Comparison of ENCODE assay signal across 7 mouse cellular contexts in the genomic region with DNA sequence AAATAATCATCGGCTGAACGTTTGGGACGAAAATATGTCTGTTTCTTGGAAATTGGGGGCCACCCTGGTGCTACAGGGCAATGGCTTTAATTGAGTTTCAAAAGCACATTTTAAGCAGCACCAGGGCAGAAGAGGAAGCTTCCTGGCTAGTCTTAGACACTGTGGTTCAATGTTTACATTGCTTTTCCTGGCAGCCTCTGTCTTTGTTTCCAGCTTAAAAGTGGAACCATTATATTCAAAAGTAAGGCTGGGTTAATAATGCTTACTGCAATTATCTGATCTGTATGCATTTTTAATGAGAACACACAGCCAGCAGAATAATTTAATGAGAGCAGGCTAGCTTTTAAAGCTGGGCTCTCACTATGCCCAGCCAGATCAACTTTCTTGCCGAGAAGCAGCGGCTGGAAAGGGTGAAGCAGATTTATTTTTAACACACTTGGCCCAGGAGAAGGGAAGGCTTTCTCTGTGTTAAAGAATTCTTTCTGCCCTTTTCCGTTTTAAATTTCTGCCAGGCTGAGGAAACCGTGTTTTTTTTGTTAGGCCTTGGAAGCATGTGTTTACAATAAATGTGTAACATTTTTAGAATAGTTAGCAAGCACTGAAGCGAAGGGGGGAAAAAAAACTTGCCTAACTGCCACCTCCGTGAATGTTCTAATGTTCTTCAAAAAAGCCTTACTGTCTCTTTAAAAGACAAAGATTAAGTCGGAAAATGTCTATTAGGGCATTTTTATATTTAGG. TPM values are rescaled to one million over a fixed set of nuclear protein-coding genes. Genes with fewer than 3 reads are reported as not detected.
DNase-seq lines count a peak whose midpoint lies in the region; ATAC-seq lines count a peak whose summit lies in the region.

No protein-coding gene starts in this region.

- peak overlapping the region; percentile 51 for H3K4me3 ChIP-seq in embryonic facial prominence, embryonic 11.5 days (ENCODE audit: low read depth, low read length)
- H3K4me3 ChIP-seq in midbrain, embryonic 15.5 days: peak overlapping the region; percentile 70

- WGBS in embryonic facial prominence, embryonic 11.5 days: 10% methylated on average over 10 of the region's 10 CpGs
- 13% methylated on average over 10 of the region's 10 CpGs for WGBS in midbrain, embryonic 15.5 days

- peak overlapping the region; percentile 63 for H3K9ac ChIP-seq in embryonic facial prominence, embryonic 11.5 days (replicated peaks; ENCODE audit: low read length)
- peak overlapping the region; percentile 53 for H3K9ac ChIP-seq in midbrain, embryonic 15.5 days

- H3K4me2 ChIP-seq in embryonic facial prominence, embryonic 11.5 days (ENCODE audit: low read depth, low read length): peak overlapping the region; percentile 68
- H3K4me2 ChIP-seq in midbrain, embryonic 15.5 days: peak overlapping the region; percentile 62

- peak; percentile 19 to 38 for DNase-seq in spleen, postnatal 36 days (ENCODE audit: low spot score in 2 of 2)
- no peak for DNase-seq in spleen, postnatal 10 days (ENCODE audit: low spot score in 2 of 2)
- peak; percentile 39 for DNase-seq in embryonic facial prominence, embryonic 11.5 days (ENCODE audit: low spot score)
- no peak for DNase-seq in urinary bladder, postnatal 4 days (ENCODE audit: low spot score in 2 of 2)
- no peak for DNase-seq in thymus, postnatal 4 days

- peaks cover 2% of the 10 kb centered on the region for H3K4me1 ChIP-seq in embryonic facial prominence, embryonic 11.5 days (ENCODE audit: control insufficient read depth, insufficient read depth, low read length)
- peaks cover 45% of the 10 kb centered on the region for H3K4me1 ChIP-seq in midbrain, embryonic 15.5 days

- H3K9me3 ChIP-seq in embryonic facial prominence, embryonic 11.5 days (replicated peaks; ENCODE audit: control insufficient read depth, low read length): no peaks in the 10 kb centered on the region
- H3K9me3 ChIP-seq in midbrain, embryonic 15.5 days: no peaks in the 10 kb centered on the region

- H3K27ac ChIP-seq in embryonic facial prominence, embryonic 11.5 days (replicated peaks; ENCODE audit: low read depth, low read length): peak overlapping the region; percentile 73
- peak overlapping the region; percentile 46 for H3K27ac ChIP-seq in midbrain, embryonic 15.5 days

- no peaks in the 10 kb centered on the region for H3K27me3 ChIP-seq in embryonic facial prominence, embryonic 11.5 days (ENCODE audit: control insufficient read depth, insufficient read depth, low read length)
- H3K27me3 ChIP-seq in midbrain, embryonic 15.5 days (replicated peaks): no peaks in the 10 kb centered on the region

- H3K36me3 ChIP-seq in embryonic facial prominence, embryonic 11.5 days (replicated peaks; ENCODE audit: control insufficient read depth, insufficient read depth, low read depth, low read length): no peaks in the 10 kb centered on the region
- no peaks in the 10 kb centered on the region for H3K36me3 ChIP-seq in midbrain, embryonic 15.5 days (replicated peaks)

- no peak for ATAC-seq in embryonic facial prominence, embryonic 11.5 days (replicated peaks; ENCODE audit: insufficient number of reproducible peaks, low FRiP score, low TSS enrichment, low read depth)
- ATAC-seq in inflammation-experienced regulatory T-cells, adult 6 months: peak; percentile 10
- ATAC-seq in midbrain, embryonic 15.5 days (replicated peaks): no peak

RNA-seq across cellular contexts. Expression of a gene that starts 1.0 kb away (rescaled TPM):
- polyA plus RNA-seq in embryonic facial prominence, embryonic 11.5 days (2014; fragmentation: Nextera tagmentation; extraction: Ambion mirVana): 74.3 and 76.0 TPM in 2 replicates
- polyA plus RNA-seq in inflammation-experienced regulatory T-cells, adult 6 months (2017; shearing (Covaris generic)): 10 to 100 TPM; 42.4 to 57.5 (median 51.7) TPM
- 20.0 and 21.2 TPM in 2 replicates for polyA plus RNA-seq in midbrain, embryonic 15.5 days (2015; fragmentation: Nextera tagmentation; extraction: Ambion mirVana)

Comparison
In these comparisons a context has a peak if more than half of its experiments do, and no peak if none do; other contexts are left out.
1. DNase-seq: peak in spleen, postnatal 36 days (2 of 2) and embryonic facial prominence, embryonic 11.5 days (single experiment); none in spleen, postnatal 10 days (0 of 2), urinary bladder, postnatal 4 days (0 of 2) and thymus, postnatal 4 days (single experiment).